Mouse (Mus musculus) liver, embryonic 12.5 days (tissue): ENCODE measurements around the gene Plxna4. TPM values are rescaled to one million over a fixed set of nuclear protein-coding genes. Genes with fewer than 3 reads are reported as not detected.
A peak's percentile ranks its signal among the peaks of the same experiment; 100 is the strongest.

Experiments
- ATAC-seq: fragments of 200-750 bp; cut with Nextera tagmentation; 2 replicates; pipeline ENCODE4 v1.8.0; 2017; ENCODE audit warnings: moderate number of reproducible peaks, mild to moderate bottlenecking, moderate library complexity
- H3K27ac ChIP-seq: fragments of 300-500 bp; sonication (generic); 2 replicates; pipeline ENCODE4 v1.5.1; 2016; ENCODE audit warnings: mild to moderate bottlenecking
- H3K27me3 ChIP-seq: fragments of 300-500 bp; sonication (generic); replicated peaks from 2 replicates; pipeline ENCODE4 v1.6.1; 2016; ENCODE audit warnings: mild to moderate bottlenecking, moderate library complexity
- H3K36me3 ChIP-seq: fragments of 300-500 bp; sonication (generic); 2 replicates; pipeline ENCODE4 v1.6.1; 2016; ENCODE audit warnings: mild to moderate bottlenecking, moderate library complexity
- H3K4me1 ChIP-seq: fragments of 300-500 bp; sonication (generic); 2 replicates; pipeline ENCODE4 v1.6.1; 2016
- H3K4me2 ChIP-seq: fragments of 300-500 bp; sonication (generic); 2 replicates; pipeline ENCODE4 v1.6.1; 2016; ENCODE audit warnings: mild to moderate bottlenecking, moderate library complexity
- H3K4me3 ChIP-seq: fragments of 300-500 bp; sonication (generic); 2 replicates; pipeline ENCODE4 v1.5.1; 2016; ENCODE audit warnings: mild to moderate bottlenecking, moderate library complexity
- H3K9ac ChIP-seq: fragments of 300-500 bp; sonication (generic); 2 replicates; pipeline ENCODE4 v1.6.1; 2016; ENCODE audit warnings: mild to moderate bottlenecking, moderate library complexity
- H3K9me3 ChIP-seq: fragments of 300-500 bp; sonication (generic); replicated peaks from 2 replicates; pipeline ENCODE4 v1.6.1; 2016; ENCODE audit warnings: mild to moderate bottlenecking, moderate library complexity
- WGBS: fragments of 180-500 bp; shearing (Covaris S2); methylation state at CpG from one replicate; pipeline ENCODE4 v1.1.7; 2016; ENCODE audit not compliant: insufficient replicate concordance; 5-methylcytosine and 5-hydroxymethylcytosine counted together
- polyA plus RNA-seq: library from polyadenylated mRNA; unstranded; fragments of >200 nt; fragmentation: Nextera tagmentation; extraction: Ambion mirVana; gene quantifications from 2 replicates; pipeline ENCODE4 v1.2.1, GENCODE M21; 2016

The Plxna4 gene
- polyA plus RNA-seq, 1 experiment from 2014 or later = 0.79 TPM

DNA sequence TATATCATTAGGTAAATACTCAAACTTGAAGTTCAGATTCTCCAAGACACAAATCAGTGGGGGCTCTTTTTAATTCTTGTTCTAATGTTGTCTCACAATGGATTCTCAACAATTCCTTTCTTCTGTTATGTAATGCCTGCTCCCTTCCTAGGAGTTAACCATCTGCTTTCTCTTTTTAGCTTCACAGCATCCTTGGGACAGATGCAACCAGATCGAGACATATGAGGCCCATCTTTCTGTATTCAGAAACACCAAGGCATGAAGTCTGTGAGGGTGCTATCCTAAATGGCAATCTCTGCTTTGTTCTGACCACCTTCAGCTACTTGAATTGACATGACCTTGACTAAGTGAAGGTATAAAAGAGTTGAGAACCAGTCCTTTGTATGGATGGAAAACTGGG lies 144.3 kb downstream of the Plxna4 start:
- 0 out of 2 replicates have a peak, but pooled peaks cover 17% of the 10 kb centered on the region for H3K27me3 ChIP-seq
- no peaks in the 10 kb centered on the region for H3K9me3 ChIP-seq
- no peak overlapping the region for H3K4me3 ChIP-seq
- no peak overlapping the region for H3K9ac ChIP-seq
- 47% methylated on average over 1 of the region's 1 CpGs for WGBS
- ATAC-seq = no peak
- no peak overlapping the region for H3K4me2 ChIP-seq
- H3K4me1 ChIP-seq = no peaks in the 10 kb centered on the region
- H3K27ac ChIP-seq = no peak overlapping the region
- no peaks in the 10 kb centered on the region for H3K36me3 ChIP-seq

DNA sequence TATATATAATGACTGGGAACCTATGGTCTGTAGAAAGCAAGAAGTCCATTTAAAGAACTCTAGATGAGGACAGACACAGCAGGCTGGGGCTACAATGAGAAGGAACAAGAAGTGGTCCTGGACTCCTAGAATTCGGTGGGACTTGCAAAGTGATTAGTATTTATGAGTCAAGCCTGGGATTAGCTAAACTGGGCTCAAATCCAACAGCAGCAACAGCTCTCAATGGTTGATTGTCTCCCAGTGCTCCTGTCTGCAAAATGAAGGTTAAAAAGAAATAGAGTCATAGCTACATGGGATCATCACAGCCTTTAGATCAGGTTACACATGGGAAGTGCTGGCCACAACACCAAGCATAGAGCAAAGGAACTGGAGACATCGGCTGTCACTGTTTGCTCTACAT lies 148.6 kb downstream of the Plxna4 start:
- no peak overlapping the region for H3K4me2 ChIP-seq
- WGBS = 63% methylated on average over 2 of the region's 2 CpGs
- ATAC-seq = no peak
- no peak overlapping the region for H3K9ac ChIP-seq
- no peaks in the 10 kb centered on the region for H3K36me3 ChIP-seq
- H3K4me3 ChIP-seq = no peak overlapping the region
- no peaks in the 10 kb centered on the region for H3K9me3 ChIP-seq
- 0 out of 2 replicates have a peak, but pooled peaks cover 13% of the 10 kb centered on the region for H3K27me3 ChIP-seq
- no peak overlapping the region for H3K27ac ChIP-seq
- H3K4me1 ChIP-seq = no peaks in the 10 kb centered on the region

DNA sequence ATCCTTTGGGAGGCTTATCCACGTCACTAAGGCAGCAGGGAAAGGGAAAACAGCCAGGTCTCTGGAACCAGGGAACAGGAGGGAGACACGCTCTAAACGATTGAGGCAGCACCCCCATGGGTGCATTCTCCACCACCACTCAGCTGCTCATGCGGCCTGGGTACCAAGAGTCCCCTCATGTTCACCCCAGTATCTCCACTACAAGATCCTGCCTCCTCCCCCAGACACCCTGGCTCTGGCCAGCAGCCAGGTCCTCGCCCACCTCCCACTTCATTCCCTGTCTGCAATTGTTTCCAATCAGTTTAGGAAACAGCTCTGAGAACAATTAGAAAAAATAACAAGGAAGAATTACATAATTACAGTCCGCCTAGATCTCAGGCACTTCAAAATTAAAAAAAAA lies 150.8 kb downstream of the Plxna4 start:
- H3K9ac ChIP-seq = no peak overlapping the region
- WGBS = 53% methylated on average over 6 of the region's 6 CpGs
- no peaks in the 10 kb centered on the region for H3K9me3 ChIP-seq
- no peak overlapping the region for H3K4me3 ChIP-seq
- H3K27ac ChIP-seq = no peak overlapping the region
- ATAC-seq = no peak
- H3K36me3 ChIP-seq = no peaks in the 10 kb centered on the region
- no peaks in the 10 kb centered on the region for H3K4me1 ChIP-seq
- no peak overlapping the region for H3K4me2 ChIP-seq
- peaks cover 7% of the 10 kb centered on the region; the same call in 1 of the 2 replicates for H3K27me3 ChIP-seq

- 54% methylated on average over 2 of the region's 2 CpGs for WGBS
- Histone ChIP-seq H3K9ac (no peak overlapping the region), H3K27ac (no peak overlapping the region), H3K9me3 (no peaks in the 10 kb centered on the region), H3K4me1 (no peaks in the 10 kb centered on the region), H3K27me3 (no peaks in the 10 kb centered on the region), H3K36me3 (no peaks in the 10 kb centered on the region), H3K4me2 (no peak overlapping the region), H3K4me3 (no peak overlapping the region)
- no peak for ATAC-seq
Measured at GRCm38 (mm10) chr6:32423124-32423523, 164.9 kb downstream of the Plxna4 start.

DNA sequence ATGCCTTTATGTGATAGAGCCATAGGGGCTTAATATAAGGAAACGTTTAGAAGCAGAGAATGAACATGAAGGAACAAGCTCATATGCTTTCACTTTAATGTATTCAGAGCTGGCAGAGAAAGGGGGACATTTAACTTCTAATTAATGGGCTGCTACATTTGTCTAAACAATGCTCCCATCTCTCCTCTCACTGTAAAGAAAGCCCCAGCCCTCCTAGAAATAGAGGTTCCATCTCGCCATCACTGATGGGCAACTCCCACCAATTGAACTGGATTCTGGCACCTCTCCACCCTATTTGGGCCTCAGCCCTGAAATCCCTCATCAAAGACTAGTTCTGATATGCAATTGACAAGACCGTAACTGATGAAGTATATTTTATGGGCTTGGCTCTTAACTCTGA lies 167.4 kb downstream of the Plxna4 start:
- Histone ChIP-seq H3K27ac (no peak overlapping the region), H3K9me3 (no peaks in the 10 kb centered on the region), H3K27me3 (no peaks in the 10 kb centered on the region), H3K4me3 (no peak overlapping the region), H3K9ac (no peak overlapping the region), H3K4me1 (no peaks in the 10 kb centered on the region), H3K4me2 (no peak overlapping the region), H3K36me3 (no peaks in the 10 kb centered on the region)
- ATAC-seq = no peak
- 67% methylated on average over 3 of the region's 3 CpGs for WGBS

- Histone ChIP-seq H3K4me1 (no peaks in the 10 kb centered on the region), H3K9ac (no peak overlapping the region), H3K36me3 (no peaks in the 10 kb centered on the region), H3K27me3 (peaks cover 4% of the 10 kb centered on the region; the same call in 1 of the 2 replicates), H3K9me3 (no peaks in the 10 kb centered on the region), H3K4me2 (no peak overlapping the region), H3K27ac (no peak overlapping the region), H3K4me3 (no peak overlapping the region)
- no peak for ATAC-seq
- 76% methylated on average over 4 of the region's 4 CpGs for WGBS
Measured at GRCm38 (mm10) chr6:32417351-32417750, 170.6 kb downstream of the Plxna4 start.

DNA sequence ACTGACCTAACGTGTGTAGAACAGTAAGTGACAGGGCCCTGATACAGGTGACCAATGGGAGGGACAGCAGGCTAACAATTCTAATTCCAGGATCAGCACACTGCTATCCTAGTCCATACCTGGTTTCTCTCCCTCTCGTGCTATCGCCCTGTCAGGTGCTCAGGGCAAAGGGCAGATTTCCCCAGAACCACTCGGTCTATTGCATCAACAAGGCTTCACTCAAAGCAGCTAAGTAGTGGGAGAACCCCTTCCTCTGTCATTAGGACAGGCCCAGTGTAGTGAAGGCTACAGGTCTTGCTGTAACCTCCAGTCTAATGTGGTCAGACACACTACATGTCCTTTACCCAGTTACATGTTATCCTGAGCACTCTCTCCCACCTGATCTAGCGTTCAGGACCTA lies 176.7 kb downstream of the Plxna4 start:
- ATAC-seq = peak; percentile 71
- peaks cover 4% of the 10 kb centered on the region; the same call in 1 of the 2 replicates for H3K27me3 ChIP-seq
- H3K4me2 ChIP-seq = no peak overlapping the region
- no peaks in the 10 kb centered on the region for H3K36me3 ChIP-seq
- no peaks in the 10 kb centered on the region for H3K9me3 ChIP-seq
- H3K27ac ChIP-seq = no peak overlapping the region
- no peaks in the 10 kb centered on the region for H3K4me1 ChIP-seq
- H3K9ac ChIP-seq = no peak overlapping the region
- 57% methylated on average over 5 of the region's 5 CpGs for WGBS
- H3K4me3 ChIP-seq = no peak overlapping the region

- WGBS = 50% methylated on average over 1 of the region's 1 CpGs
- H3K9me3 ChIP-seq = no peaks in the 10 kb centered on the region
- H3K27ac ChIP-seq = no peak overlapping the region
- no peak overlapping the region for H3K4me2 ChIP-seq
- no peak for ATAC-seq
- no peaks in the 10 kb centered on the region for H3K36me3 ChIP-seq
- no peak overlapping the region for H3K4me3 ChIP-seq
- no peaks in the 10 kb centered on the region for H3K4me1 ChIP-seq
- peaks cover 4% of the 10 kb centered on the region; the same call in 1 of the 2 replicates for H3K27me3 ChIP-seq
- no peak overlapping the region for H3K9ac ChIP-seq
Measured at GRCm38 (mm10) chr6:32409625-32410024, 178.4 kb downstream of the Plxna4 start.

DNA sequence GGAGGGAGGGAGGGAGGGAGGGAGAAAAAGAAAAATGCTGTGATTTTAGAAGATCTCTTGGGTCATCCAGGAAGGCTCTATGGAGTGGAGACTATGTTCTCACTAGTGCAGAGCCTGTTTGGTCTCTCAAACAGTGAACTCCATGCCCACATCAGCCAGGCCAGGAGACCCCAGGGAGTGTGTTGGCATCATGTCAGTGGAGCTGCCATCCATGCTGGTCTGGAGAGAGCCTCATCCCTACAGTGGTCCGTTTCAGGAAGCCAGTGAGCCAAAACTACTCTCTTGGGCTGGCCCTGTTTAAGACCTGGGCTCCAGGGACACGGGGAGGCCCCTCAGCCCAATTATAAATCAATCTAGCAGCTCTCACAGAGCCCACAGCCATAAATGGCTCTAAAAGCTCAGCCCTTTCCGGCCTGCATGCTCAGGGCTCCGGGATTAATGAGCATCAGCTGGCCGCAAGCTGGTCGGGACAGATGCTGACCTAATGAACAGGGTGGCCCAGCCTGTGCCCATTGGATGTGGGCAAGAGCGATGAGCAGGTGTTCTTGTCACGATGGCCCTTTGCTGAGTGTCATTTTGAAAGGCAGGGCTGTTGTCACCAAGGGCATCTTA lies 180.3 kb downstream of the Plxna4 start:
- Histone ChIP-seq H3K4me1 (no peaks in the 10 kb centered on the region), H3K36me3 (no peaks in the 10 kb centered on the region), H3K27me3 (no peaks in the 10 kb centered on the region; the same call in 1 of the 2 replicates), H3K4me3 (no peak overlapping the region), H3K4me2 (no peak overlapping the region), H3K27ac (no peak overlapping the region), H3K9me3 (no peaks in the 10 kb centered on the region), H3K9ac (no peak overlapping the region)
- WGBS = 57% methylated on average over 8 of the region's 8 CpGs
- ATAC-seq = no peak

DNA sequence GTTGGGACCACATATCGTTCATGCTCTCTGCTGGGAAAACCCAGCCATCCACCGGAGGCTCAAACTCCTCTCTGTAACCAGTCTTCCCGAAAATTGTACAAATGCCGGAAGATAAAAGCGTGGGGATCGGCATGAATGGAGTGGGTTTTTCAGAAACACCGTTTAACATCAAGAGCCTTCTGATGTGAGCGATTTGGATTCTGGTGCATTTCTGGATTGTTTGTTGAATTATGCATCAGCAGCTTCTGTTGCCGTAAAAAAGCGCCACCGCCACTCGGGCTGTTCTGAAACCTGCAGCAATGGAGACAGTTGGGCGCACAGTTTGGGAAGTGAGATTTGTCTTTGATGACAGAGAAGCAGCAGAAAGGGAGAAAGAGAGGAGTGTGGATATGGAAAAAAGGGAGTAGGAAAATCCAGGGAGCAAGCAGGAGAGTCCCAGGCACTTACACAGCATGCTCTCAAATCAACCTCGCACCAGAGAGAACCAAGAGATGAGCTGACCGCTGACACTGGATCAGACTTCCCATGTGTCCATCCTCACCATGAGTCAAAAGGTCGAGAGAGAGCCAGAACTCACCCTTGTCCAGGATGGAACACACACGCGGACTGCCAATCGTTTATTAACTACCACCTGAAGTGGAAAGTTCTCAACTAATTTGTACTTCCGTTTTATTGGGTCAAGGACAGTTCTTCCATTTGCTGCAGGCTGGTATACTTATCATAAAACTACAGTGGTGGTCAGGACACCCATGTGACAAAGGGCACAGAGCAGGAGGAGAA lies 181.5 kb downstream of the Plxna4 start:
- H3K36me3 ChIP-seq = no peaks in the 10 kb centered on the region
- WGBS = 76% methylated on average over 20 of the region's 20 CpGs
- ATAC-seq = no peak
- no peak overlapping the region for H3K9ac ChIP-seq
- 0 out of 2 replicates have a peak, but pooled peaks cover 4% of the 10 kb centered on the region for H3K27me3 ChIP-seq
- H3K9me3 ChIP-seq = no peaks in the 10 kb centered on the region
- H3K4me1 ChIP-seq = no peaks in the 10 kb centered on the region
- H3K27ac ChIP-seq = no peak overlapping the region
- no peak overlapping the region for H3K4me3 ChIP-seq
- no peak overlapping the region for H3K4me2 ChIP-seq

DNA sequence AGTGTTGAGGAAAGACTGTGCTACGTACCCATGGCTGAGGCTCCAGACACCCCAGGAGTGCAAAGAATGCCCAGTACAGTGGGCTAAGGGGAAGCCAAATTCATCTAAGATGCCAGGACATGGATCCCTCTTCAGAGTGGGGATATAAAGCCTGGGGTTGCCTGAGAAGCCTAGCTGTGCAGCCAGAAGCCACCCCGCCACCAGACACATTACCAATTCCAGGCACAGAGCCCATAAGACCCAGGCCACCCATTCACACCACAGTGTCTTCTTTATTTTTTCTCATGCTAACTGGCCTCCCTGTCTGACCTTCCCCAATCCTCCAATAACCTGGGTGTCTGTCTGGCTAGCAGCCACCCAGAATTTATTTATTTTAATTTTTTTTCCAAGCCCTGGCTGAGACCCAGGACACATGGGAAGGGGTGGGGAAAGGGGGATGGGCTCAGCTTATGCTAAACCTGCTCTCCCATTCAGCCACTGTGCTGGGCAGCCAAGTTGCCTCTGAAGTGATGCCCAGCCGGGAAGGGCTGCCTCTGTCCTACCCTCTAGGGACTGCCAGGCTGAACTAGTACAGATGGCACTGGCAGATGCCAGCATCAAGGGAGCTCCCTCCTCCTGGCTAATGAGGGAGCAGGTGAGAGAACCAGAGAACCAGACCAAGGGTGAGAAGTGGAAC lies 185.3 kb downstream of the Plxna4 start:
- H3K9ac ChIP-seq = no peak overlapping the region
- no peak overlapping the region for H3K4me3 ChIP-seq
- no peaks in the 10 kb centered on the region for H3K9me3 ChIP-seq
- WGBS = 61% methylated on average over 3 of the region's 3 CpGs
- no peak overlapping the region for H3K4me2 ChIP-seq
- no peaks in the 10 kb centered on the region for H3K36me3 ChIP-seq
- H3K4me1 ChIP-seq = no peaks in the 10 kb centered on the region
- 0 out of 2 replicates have a peak, but pooled peaks cover 4% of the 10 kb centered on the region for H3K27me3 ChIP-seq
- no peak for ATAC-seq
- no peak overlapping the region for H3K27ac ChIP-seq

- ATAC-seq = no peak
- Histone ChIP-seq H3K4me2 (no peak overlapping the region), H3K27ac (no peak overlapping the region), H3K9ac (no peak overlapping the region), H3K4me1 (no peaks in the 10 kb centered on the region), H3K9me3 (no peaks in the 10 kb centered on the region), H3K36me3 (no peaks in the 10 kb centered on the region), H3K27me3 (0 out of 2 replicates have a peak, but pooled peaks cover 4% of the 10 kb centered on the region), H3K4me3 (no peak overlapping the region)
- WGBS = 75% methylated on average over 3 of the region's 3 CpGs
Measured at GRCm38 (mm10) chr6:32398261-32398660, 189.7 kb downstream of the Plxna4 start.
